Mouse (Mus musculus) spleen, postnatal 4 days (tissue): ENCODE results near the gene Sftpa1.

Experiments
- DNase-seq, 2 experiments: peaks; one replicate each; pipeline ENCODE4 v3.0.0; 2022; ENCODE audit warnings: low spot score in 2 of 2

Gene Sftpa1

DNA sequence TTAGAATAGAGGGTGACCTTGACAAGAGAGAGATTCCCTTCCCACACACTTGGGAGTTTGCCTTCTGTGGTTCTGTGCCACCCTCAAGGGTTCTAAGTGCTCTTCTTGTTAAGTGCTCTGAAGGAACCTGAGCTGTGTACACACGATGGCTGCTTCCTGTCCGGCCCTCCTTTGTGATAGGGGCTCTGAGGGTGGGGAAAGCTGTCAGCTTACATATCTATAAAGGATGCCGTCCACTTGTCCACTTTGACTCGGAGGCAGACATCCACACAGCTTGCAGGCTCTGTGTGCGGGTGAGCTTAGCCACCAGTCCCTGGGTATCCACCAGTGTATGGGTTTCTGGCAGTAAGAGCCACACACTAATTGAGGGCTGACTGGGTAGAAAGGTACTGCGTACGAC is at the start of gene Sftpa1:
Gene Sftpa1, plus strand, starts transcription at position 243 of the 400 bp plus-strand sequence.
- no peak for DNase-seq

DNA sequence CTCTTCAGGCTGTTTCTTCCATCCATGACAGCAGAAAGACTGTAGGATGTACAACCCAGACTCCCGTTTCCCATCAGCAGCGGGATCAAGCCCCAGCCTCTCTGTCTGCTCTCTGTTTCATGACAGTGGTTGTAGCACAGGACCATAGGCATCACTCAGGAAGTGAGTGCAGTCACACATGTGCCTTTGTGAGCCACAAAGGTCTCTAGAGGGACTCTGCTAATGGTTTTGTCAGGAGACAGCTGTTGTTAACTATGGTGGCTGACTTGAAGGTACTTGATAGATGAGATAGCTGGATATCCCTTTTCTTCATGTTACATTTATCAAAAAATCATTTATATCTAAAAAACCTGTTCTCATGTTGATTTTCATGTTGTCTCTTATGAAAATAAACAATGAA is 49.2 kb upstream of the Sftpa1 start:
- no peak for DNase-seq

DNA sequence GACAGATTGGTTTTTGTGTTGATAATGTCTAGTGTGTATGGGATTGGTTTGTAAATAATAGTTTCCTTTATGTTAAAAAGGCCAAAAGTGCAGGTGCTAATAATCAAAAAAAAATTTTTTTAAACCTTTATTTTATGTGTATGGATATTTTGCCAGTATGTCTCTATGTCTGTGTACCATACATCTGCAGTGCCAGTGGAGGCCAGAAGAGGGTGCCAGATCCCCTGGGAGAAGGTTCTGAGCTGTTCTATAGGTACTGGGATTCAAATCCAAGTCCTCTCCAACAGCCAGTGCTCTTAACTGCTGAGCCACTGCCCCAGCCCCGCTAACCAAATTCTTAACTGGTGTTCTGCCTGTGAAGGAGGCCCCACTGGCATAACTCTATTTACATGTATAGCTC is 44.1 kb upstream of the Sftpa1 start:
- peak; percentile 28 to 64 for DNase-seq

DNA sequence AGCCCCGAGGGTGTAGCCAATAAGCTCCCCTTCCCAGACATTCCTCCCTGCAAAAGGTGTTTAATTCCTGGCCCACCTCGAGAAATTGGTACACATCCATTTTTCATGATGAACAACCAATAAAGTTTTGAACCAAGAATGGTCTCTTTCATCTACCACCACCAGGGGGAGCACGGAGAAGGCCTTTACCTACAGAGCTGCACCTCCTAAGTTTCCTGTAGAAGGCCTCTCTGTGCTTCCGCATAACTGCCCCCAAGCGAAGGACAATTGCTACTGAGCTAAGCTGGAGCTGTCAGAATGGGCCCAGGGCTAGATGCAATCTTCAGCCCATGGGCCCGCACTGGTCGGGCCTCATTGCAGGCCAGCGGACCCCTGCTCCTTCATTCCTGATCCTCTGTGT is 40.8 kb upstream of the Sftpa1 start:
- DNase-seq: peak; percentile 14 to 63

DNA sequence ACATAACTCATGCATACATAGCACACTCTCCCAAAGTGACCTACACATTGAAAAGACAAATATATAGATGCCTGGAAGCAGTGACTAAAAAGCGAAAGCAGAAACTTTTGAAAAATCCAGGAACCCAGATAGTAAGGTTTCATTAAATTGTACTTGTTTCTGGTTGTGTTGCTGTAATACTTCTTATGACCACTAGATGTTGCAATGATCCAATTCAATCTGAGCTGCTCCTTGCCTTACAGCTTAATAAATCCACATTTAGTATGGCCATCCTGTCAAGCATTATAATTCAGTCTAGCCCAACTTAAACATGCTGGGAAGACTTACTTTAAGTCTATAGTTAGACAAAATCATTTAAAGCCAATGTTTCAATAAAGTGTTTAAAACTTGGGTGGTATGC is 37.5 kb upstream of the Sftpa1 start:
- DNase-seq: no peak

DNA sequence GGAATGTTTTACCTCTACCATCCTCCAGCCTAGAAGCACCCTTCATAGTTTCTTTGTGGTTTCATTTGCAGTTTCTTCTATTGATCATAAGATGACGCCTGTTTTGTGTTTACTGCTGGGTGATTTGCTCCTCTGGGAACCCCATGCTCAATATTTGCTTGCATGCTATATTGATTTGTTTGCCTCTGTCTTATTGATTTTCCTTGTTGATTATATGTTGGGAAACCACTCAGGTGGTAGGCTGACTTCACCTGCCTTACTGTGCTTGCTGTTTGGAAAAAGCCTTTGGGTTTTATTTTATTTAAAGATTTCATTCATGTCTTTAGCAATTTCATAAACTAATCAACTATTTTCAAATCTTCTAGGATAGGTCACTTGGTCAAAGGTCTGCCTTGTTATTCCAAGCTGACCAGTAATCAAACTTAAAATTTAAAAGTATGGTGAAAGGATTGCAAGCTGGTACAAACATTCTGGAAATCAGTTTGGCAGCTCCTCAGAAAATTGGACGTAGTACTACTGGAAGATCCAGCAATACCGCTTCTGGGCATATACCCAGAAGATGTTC is 35.2 kb upstream of the Sftpa1 start:
- no peak for DNase-seq

DNA sequence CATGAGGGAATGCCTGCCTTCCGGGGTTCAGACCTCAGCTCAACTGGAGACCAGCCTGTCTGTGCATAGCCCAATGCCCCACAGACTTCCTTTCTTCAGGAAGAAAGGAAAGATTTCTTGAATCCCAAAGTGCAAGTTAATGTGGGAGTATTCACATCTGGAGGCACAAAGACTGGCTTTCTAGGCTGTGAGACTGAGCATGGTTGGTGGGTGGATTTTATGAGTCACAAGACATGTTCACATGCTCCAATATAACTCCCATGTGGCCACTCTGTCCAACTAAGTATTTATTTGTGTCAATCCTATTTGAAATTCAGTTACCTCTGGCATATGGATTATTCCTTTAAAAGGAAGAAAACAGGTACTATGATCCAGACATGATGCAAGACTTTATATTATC is 32.9 kb upstream of the Sftpa1 start:
- no peak for DNase-seq

DNA sequence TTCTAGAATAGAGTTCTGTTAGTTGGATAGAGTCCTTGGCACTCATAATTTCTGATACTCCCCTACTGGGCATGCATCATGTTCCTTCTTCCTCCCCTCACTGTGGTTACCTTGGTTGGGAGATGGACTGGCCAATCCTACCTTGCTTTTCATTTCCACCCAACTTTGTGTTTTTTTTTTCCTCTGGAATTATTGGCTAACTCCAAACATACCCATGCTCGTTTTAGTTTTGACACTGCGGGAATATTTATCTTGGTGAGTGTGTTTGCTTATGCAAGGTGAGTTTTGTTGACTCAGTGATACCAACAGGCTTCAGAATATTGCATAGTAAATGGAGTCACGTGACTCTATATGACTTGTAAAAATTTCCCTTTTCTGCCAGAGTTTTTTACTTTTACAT is 30.9 kb upstream of the Sftpa1 start:
- DNase-seq: no peak

DNA sequence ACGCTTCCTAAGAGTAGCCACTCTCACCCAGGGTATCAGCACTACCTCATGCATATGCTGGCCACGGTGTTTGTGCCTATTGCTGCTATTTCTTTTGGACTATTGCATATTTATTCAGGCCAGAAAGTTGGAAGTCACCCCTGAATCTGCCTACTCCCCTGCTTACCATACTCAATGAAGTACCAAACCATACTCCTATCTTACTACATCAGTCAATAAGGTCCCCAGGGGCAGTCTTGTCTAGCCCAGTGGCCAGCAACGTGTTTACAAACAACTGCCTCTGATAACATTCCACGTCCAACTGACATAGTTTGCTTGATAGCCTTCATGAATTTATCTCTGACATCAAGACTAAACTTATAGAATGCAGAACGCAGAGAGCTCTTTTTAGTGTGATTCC is 30.3 kb upstream of the Sftpa1 start:
- DNase-seq: no peak

DNA sequence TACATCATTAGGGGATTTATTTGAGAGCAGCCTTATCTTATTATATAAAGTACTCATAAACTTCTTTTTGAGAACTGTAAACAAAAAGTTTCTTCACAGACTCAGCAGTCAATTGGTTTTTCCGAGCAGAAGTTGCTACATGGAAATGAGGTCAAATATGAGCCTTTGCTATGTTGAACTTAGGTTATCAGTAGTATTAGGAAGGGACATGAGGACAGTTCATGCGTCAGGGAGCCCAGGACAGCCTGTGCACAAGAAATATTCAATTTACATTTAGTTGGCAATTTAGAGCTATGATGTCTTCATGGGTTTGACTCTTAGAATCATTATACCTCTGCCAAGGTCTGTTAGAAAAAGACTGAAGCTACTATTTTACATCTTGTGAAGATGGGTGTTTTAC is 29.3 kb upstream of the Sftpa1 start:
- no peak for DNase-seq

DNA sequence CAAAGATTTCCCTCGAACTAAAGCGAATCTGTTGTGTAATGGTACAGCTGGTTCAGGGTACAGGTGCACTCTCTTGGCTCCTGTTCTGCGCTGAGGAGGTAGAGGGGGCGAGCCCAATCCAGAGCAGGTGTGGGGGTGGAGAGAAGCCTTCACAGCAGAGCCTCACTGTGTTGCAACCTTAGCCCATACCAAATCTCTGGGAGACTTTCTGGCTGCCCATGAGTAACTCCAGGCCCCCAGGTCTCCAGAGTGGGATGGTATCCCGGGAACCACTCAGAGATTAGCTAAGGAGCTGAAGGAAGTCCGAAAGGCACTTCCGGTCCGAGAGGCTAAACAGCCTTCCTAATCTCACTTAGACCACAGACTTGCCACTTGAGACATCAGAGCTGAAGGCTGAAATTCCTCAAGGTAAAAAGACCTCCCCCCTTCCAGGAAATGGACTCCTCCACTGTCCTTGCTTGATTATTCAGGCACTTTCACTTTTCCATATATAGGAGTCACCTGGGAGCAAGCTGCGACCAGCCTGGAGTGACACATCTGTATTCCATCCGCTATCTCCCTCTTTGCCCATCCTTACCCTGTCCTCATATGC is 26.6 kb upstream of the Sftpa1 start, which contains the start of gene Mat1a:
Gene Mat1a, plus strand, starts transcription at position 183 of the 592 bp plus-strand sequence.
- DNase-seq: no peak

DNA sequence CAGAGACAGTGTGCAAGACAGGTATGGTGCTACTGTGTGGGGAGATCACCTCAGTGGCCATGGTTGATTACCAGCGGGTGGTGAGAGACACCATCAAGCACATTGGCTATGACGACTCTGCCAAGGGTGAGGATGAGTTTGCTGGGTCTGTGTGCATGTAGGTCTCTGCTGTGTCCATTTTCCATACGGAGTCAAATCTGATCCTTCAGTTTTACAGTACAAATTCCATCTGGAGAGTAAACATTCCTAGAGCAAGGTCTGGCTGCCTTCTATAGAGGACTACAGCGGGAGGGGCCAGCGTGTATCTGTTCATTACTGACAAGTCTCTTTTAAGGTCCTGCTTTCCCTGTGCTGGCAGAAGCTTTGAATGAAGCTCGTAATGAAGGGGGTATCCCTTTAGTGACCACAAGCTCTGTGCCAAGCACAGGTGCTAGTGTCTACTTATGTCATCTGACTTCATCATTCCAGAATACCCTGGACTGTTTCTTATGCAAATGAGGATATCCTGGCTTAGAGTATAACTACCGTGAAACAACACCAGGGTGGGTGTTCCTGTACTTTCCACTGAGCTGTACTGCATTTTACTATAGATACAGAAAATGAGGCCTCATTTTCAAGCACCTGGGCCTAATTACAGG is 20.4 kb upstream of the Sftpa1 start:
- no peak for DNase-seq

DNA sequence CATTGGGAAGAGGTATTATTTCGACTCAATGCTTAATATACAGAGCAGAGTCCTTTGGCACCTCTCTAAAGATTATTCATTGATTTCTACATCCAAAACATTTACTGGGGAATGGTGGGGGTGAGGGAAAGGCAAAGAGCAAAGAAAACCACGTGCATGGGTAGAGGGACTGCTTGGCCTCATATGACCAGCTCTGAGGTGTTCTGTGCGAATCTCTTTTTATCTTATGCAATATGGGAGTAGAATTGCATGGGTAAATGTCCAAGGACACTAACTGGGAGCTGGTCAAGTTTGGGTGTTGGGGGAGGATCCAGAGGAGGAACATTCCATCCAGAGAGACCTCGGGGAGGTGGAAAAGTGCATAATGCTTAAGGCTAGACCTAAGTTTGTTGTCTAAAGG is 18.6 kb upstream of the Sftpa1 start:
- no peak for DNase-seq

DNA sequence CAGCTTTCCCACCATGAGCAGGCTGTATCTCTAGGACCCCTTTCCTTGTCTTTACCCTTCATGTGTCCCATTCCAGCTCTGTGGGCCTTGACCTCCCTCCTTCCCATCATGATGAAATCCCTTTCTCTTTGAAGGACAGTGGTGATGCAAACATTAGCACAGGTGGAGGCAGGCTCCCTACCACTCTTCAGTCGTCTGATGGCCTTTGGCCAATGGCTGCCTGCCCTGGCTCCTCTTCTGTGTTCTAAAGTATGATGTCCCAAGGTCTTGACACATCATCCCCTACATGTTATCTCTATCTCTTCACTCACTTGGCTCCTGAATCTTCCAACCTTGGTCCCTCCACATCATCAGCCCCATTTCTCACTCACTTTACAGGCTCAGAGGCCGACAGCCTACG is 15.3 kb upstream of the Sftpa1 start:
- DNase-seq: no peak

DNA sequence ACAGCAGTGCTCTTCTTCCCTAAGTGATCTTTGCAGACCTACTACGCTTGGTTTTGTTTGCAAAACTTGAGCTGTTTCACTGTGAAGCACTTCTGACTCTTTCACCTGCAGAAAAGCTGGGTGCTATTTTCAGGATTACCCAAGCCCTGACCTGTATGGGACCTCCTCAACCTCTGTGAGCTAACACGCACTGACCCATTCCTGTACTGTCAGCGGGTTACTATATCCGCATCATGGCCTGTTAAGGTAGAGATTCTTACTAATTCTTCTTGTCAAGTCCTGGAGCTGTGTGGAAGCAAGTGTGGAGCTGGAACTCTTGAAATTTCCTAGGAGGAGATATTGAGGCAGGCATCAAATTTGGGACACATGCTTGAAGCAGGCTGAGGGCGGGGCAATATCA is 6.9 kb upstream of the Sftpa1 start:
- DNase-seq: no peak

DNA sequence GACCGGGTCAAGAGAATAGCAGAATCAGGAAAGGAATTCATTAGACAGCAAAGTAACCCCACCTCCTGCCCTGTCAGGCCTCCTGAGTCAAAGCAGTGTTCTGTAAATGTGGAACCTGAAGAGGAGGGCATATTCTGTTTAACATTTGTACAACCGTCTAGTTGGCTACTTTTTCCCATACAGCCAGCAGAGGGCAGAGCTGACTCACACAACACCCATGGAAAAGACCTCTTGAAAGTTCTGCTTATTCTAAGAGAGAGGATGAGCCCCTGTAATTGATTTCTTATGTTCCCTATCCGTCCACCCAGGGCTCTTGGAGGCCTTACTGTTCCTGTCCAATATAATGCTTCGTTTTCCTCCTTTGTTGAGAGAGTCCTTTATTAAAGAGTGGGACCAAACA is 3.6 kb upstream of the Sftpa1 start:
- DNase-seq: no peak

DNA sequence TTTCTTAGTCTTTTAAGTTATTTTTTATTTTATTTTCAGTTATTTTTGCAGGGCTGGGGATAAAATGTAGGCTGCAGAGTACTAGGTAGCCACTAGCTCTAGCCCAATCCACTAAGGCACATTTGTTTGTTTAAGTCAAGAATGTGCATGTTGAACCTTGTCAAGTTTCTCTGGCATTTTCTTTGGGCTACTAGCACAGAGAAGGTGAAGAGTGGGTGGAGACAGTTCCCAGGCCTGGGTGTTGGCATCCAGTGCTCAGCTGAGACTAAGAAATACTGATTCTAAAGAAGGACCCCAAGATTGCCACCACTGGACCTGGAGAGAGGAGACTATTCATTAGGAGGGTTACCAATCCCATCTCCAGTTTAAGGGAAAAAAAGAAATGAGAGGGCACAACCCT is 5.4 kb downstream of the Sftpa1 start:
- DNase-seq: no peak

DNA sequence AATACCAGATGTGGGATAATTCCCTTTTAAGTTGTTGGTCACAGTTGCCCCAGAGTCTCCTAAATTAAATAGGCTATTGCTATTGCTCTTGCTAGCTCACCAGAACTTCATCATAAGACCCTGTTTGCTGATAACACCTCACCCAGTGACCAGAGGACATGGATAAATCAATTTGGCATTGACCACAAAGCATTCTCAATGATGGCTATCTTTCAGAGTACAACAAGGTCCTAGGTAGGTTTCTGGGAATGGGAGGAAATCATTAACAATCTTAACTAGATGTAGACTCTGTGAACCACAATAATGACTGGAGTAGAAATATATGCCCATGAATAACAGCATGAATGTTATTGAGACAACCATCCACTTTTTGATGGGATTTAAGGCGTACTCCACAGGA is 9.1 kb downstream of the Sftpa1 start:
- DNase-seq: no peak

DNA sequence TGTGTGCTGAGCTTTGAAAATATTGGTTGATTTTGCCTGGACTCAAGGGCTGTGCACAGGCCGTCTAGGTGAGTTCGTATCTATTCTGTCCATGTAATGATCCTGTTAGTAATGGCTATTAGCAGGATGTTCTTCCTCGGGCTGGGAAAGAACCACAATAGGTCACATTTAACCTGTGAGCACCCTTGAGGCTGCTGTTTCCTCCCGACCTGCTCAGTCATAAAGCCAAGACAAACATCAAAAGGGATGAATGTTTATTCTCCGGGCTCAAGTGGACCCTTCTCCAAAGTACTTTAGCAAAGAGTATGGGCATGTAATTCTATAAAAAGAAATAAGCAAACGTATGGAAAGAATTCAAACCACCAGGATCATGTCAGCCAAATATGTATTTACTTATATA is 14.5 kb downstream of the Sftpa1 start:
- no peak for DNase-seq

DNA sequence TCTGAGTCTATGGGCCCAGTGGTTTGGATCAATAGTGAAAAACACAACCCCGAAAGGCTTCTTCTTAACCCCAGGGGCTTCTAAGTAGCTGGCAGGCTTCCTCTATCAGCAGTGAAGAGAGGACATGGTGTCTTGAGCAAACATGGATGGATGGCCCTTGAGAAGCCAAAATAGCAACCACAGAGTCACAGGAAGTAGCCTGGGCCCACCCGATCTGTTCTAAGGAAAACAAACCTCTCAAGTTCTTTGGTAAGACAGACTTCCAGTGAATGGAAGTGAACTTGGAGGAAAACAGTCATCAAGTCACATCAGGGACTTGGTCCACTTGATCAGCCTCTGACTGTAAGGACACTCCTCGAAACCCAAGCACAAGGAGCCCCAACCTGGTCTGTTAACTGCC is 15.3 kb downstream of the Sftpa1 start:
- no peak for DNase-seq

DNA sequence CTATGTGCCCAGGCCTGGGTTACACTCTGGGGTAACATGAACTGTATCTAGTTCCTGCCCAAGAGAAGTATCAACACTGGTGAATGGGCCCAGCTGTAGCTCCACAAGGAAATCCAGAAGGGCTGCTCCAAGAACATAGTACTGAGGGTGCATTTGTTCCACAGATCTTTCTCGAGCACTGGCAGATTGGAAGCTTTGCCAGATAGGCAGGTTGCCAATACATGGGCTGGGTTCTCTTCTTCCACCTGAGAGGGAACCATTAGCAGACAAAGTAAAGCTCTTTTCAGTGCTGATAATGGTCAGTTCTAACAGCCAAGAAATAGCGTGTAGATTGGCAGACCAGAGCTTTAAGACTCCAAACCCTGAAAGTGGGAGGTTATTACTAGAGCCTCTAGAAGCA is 15.8 kb downstream of the Sftpa1 start:
- DNase-seq: no peak

DNA sequence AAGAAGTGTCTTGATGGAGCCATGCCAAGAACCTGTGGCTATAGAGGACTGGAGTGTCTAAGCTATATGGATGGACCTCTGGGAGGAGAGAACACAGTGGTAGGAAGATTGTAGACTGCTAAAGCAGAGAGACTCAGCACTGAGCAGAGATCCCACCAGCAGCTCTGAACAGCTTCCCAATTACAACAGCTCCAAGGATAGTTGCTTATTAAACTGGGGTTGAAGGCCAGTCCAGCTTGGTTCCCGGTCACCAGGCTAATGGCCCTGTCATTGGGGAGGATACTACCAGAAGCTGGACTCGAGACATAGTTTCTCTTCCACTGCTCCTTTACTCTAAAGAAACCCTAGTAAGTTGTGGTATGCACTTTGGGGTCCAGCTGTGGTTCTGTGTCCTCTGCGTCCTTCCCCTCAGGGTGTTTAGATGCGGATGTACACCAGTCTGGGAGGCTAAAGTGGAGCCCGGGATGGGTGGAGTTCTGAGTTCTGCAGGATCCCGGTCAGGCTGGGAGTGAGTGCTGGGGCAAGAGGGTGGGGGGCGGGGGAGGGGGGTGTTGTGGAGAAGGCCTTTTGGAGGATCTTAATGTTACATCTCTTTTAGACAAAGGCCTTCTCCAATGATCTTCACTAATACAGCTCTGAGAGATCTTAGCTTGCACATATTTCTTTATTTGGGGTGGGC is 19.8 kb downstream of the Sftpa1 start, which contains the start of gene Mbl1:
Gene Mbl1, plus strand, starts transcription at position 239 of the 679 bp plus-strand sequence.
- DNase-seq: no peak

DNA sequence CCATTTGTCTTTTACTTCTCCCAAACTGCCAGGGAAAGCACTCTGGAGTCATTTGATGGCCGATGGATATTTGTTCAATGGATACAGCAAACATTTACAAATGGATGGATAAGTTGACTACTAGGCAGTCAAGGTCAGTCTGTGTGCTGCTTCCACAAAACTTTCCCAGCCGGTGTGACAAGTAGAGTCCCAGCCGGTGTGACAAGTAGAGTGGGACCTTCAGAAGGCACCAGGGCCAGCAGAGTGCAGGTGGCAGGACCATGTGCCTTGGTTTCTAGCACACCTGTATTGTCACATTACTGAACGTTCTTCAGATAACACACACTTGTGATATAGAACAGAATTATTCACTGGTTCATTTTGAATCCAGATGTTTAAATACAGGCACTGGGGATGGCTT is 28.5 kb downstream of the Sftpa1 start:
- DNase-seq: no peak
